Mouse (Mus musculus) liver, adult (tissue): ENCODE measurements around the gene Crip1.

ENCODE experiments used
- GATA4 ChIP-seq: IDR thresholded peaks from 2 replicates; pipeline ENCODE4 v1.6.1; 2014; ENCODE audit warnings: mild to moderate bottlenecking, low read length; ENCODE audit not compliant: insufficient replicate concordance

Crip1 gene

DNA sequence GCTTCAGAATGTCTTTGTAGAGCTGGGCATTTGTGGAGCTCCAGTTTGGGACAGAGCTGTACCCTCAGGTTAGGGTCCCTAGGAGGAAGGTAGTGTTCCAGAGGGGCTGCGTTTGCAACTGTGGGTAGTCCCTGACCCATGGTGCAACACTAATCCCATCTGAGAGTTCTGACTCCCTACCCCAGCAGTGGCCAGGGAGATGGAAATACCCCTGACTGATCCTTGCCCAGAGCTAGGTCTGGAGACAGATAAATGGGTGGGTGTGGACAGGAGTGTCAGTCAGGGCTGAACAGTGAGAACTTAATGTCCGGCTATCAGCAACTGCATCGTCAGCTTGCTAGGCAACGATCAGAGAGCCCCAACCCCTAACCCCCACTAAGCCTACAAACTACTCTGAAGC lies 4.5 kb downstream of the Crip1 start:
- no peak for TF ChIP-seq GATA4

DNA sequence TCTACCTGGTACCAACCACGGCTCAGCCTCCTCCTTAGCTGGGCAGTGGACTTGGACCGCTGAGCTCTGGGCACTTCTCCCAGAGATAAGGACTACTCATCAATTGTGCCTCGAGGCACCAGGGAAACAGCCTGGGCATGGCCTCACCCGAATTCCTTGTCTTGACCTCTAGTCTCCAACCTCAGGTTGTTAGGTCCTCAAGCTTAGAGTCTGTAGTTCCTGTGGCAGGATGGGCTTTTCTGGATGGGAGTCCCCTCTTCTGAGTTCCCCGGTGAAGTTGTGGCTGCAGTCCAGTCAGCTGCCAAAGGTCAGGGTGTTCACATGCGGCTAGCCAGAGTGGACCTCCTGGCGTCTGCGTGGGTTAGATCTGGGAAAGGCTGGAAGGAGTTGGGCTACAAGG lies 4.9 kb downstream of the Crip1 start:
- peak; percentile 15; the same call in 1 of the 2 replicates for TF ChIP-seq GATA4

DNA sequence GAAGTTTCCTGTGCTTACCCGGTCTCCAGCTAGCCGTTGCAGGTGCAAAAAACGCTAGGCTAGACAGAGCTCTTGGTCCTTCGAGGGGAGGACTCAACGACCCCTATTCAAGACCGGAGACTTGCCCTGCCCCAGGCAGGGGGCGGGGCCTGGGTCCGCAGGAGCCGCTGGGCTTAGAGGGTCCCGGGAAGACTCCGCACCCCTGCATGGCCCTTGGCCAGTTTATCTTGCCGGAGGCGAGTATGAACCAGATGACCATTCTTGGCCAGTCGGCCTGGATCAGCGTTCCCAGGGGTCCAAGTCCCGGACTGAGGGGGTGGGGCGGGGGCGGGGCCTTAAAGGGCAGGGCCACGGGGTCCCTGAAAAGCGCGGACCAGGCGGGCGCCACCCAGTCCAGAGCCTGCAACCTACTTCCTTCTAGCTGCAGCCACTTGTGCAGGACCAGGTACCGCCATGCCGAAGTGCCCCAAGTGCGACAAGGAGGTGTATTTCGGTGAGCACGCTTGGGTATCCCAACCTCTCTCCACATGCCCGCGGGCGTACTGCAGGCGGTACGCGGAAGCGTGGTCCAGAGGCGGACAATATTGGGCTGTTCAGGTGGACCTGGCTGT lies 5.7 kb downstream of the Crip1 start:
- no peak for TF ChIP-seq GATA4

DNA sequence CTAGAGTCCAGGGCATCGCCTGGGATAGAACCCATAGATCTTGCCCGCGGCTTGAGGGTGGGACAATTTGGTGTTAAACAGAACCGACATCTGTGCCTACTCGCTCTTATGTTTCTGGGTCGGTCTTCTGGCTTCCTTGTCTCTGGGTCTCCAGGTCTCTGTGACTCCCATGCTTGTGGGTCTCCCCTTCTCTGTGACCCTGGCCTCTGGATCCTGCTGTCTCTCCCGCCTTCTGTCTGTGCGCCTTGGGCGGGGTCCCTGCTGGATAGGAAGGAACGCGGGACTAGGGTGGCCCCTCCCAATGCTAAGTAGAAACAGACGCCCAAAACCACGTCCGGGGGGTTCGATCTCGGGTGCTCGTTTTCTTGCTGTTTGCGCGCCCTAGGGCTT lies 6.2 kb downstream of the Crip1 start:
- no peak for TF ChIP-seq GATA4

DNA sequence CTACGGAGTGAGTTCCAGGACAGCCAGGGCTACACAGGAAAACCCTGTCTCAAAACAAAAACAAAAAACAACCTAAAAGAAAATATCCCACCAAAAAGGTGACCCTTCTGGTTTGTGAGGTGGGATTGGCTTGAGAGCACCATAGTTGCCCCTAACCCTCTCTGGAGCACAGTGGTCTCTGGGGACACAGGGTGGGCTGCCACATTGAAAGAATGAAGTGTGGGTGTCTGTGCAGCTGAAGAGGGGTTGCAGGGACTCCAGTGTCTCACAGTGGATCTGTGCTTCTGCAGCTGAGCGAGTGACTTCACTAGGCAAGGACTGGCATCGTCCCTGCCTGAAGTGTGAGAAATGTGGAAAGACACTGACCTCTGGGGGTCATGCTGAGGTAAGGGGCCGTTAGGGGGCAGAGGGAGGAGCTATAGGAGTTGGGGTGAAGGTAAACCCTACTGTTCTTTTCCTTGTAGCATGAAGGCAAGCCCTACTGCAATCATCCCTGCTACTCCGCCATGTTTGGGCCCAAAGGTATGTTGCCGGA lies 6.9 kb downstream of the Crip1 start:
- no peak for TF ChIP-seq GATA4

DNA sequence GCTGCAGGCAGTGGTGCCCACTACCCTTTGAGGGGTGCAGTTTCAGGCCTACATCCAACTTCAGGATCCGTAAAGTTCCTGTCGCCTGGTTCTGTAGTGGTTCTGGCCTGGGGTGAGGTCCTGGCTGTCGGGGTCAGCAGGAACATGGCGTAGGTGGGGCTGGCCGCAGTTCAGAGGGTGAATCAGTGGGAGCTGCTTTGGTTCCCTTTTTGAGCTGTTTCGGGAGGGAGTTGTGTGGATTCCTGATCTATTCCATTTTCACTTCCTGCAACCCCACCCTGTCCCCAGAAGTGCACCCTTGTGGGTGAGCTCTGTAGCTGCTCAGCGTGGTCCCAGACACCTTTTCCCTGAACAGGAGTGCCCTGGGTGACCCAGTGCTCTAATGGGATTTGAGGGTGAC lies 7.9 kb downstream of the Crip1 start:
- TF ChIP-seq GATA4, result no peak

DNA sequence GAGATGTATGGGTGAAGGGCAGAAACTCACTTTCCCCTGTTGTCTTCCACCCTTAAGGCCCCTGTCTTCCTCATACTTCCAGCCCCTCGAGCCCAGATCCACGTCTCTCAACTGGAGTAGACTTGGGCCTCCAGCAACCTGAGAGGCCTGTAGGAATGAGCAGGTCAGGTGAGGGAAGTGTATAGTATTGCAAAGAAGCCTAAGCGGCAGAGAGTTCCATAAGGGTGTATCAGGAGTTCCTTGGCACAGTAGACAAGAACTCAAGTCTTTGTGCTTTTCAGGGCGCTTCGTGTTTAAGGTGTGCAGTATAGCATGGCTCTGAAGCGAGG lies 8.6 kb downstream of the Crip1 start:
- no peak for TF ChIP-seq GATA4

DNA sequence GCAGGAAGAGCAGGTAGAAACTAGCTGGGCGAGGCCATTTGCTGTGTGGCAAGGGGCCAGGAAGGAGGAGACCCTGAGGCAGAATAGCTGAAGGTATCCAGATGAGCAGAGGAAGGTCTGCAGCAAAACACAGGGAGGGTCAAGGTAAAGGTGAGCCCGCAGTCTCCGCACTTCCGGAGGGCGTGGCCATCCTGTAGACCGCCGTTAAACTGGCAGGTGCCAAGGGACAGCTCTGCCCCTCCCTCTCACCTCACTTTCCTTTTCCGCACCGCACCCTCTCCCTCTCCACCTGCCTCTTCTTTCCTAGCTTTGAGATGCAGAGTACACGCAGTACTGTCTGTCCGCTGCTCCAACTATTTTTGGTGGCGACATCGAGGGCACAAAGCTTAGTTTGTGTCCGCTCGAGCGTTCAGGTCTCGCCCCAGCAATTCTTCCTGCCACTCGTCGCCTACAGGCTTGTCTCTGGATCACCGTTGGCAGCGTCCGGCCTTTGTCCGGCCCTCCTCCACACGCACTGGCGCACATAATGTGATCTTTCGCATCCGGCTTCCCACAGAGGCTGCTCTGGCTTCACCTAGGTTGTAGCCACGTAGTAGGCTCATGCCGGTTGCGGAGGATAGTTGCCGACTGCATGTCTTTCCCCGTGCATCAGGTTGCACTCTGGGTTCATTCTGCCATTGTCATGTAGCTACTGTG lies 9.1 kb downstream of the Crip1 start:
- no peak for TF ChIP-seq GATA4

DNA sequence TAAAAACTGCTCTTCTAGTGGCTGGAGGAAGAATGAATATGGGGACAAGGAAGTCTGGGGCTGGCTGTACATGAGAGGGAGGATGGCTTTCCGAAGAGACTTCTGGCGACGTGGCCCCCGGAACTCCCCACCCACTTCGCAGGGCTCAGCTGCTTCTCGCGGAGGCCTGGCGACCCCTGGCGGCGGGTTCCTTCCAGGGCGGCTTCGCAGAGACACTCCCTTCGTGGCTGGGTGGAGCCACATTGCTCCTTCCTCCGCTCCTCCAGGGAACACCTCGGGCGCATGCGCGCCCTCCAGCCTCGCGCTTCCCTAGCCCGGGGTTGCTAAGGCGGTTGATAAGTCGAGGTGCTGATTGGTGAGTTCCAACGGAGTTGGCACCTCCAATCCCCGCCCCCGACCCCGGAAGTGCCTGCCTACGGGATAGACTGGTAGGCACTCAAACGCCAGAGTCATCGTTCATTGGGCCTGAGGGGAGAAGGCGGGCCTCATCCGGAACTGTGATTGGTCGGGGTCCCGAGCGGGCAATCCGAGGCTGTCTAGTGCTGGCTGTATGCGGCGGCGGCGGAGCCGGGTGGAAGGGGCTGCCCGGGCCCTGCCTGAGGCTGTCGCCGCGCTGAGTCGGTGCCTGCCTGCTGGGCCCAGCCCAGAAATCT lies 9.9 kb downstream of the Crip1 start, which contains the start of gene Tedc1:
Gene Tedc1, plus strand, starts transcription at position 535 of the 653 bp plus-strand sequence.
- peak; percentile 45; the same call in 1 of the 2 replicates for TF ChIP-seq GATA4

DNA sequence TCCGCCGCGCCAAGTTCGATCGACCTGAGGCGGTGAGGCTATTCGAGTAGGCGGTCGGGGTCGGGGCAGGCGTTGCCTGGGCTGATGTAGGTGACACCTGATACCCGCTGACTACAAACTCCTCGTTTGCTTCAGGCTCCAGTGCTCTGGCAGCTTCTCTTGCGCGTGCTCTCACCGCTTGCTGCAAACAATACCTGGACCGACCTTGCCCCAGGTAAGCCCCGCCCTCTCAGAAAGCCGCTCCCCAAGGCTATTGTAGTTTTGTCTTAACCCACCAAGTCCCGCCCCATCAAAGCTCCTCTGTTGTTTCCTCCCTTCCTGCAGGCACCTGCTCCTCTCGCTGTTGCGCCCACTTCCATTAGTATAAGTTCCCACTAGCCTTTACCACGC lies 10.4 kb downstream of the Crip1 start:
- TF ChIP-seq GATA4, result no peak

DNA sequence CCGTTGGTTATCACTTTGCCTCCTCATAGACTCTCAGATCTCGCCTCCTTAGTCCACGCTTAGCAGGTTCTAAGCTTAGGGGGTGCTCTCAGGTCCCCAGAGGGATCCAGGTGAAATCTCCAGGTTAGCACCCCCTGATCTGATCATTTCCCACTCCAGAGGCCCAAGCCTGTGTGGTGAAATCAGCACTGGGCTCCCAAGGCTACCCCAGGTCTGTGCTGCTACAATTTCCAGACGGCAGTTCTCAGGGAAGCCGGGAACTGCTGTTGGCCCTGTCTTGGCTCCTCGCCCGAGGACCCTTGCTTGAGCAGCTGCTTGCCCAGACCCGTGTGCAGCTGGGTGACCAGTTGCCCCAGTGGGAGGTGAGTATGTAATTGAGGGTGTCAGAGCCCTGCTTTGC lies 10.9 kb downstream of the Crip1 start:
- TF ChIP-seq GATA4, result no peak

DNA sequence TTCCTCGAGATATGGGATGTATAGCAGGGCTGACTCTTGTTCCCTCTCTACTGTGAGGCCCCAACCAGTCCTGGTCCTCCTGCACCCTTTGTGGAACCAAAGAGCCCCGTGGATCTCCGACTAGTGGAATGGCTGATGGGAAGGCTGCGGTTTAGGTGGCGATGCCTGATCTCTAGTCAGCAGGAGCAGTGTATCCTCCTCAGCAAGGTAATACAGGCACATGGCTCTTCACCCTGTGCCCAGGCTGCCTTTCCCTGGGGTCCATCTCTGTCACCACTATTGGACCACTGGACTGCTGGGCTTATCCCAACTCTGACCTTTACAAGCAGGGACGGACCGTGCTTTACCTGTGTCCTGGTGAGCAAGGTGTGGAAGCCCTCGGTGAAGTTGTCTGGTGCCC lies 11.4 kb downstream of the Crip1 start:
- TF ChIP-seq GATA4, result no peak

DNA sequence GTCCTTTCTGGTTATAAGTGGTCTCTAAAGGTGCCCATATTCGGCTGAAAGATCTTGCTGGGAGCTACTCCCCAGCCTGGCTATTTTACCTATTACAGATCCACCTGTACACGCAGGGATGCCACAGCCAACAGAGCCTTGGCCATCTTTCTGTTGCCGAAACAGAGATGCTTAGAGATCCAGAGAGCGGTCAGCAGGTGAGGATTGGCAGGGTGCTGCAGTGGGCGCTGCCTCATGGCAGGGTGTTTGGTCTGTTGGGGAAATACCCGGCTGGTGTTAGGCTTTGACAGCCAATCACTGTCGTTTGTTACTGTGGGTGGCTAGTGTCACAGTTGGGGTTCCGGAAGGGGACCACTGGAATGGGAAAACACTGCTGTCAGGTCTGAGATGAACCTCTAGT lies 11.9 kb downstream of the Crip1 start:
- no peak for TF ChIP-seq GATA4

DNA sequence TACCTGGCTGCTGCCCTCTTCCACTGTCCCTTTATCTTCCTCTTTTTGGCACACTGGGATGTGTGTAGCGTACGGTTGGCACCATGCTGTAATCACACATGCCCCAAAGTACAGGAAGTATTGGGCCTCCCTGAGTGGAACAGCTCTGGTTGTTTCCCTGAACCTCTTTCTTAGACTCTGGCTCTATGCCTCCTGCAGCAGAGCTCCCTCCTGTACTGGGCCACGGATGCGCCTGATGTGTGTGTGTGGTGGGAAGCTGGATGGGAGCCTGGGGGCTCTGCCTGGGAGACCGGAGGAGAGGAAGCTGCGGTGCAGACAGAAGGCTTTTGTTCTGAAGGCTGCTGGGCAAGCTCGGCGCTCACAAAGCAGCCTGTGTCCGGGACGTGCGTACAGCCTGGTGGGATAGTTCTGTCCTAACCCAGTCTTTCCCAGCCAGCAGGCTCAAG lies 17.5 kb downstream of the Crip1 start:
- no peak for TF ChIP-seq GATA4

DNA sequence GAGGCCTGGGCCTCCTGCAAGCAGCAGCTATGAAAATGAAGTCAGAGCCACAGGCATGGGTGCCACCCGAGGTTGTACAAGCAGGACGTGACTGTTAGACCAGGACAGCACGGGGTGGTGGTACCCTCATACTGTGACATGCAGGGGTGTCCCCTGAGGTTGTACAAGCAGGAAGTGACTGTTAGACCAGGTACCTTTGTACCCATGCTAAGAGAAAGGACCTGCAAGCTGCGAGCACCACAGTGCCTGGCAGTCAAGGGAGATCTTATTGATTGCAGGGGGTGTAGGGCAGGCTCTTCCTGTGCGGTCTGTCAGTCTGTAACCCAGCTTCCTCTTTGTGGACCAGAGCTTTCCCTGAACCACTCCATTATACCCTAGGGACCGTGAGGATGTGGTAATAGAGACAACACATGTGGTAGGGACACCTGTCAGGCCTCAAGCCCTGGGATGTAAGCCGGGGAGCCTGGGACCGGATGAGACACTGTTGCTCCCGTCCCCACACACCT lies 22.0 kb downstream of the Crip1 start:
- TF ChIP-seq GATA4, result no peak
